Mouse (Mus musculus) thymus, postnatal 4 days (tissue): ENCODE measurements around the gene Brms1.
"Not testable (repeated sequence)": the region's sequence is repeated elsewhere in the genome, so short reads cannot be mapped to it uniquely, and the experiment has no call there.

ENCODE experiments used
- DNase-seq: peaks from one replicate; pipeline ENCODE4 v3.0.0; 2021

Gene Brms1

GRCm38 (mm10) chr19:5040862-5041523 lies at the start of gene Brms1:
TSS of gene Brms1 (plus strand) at chr19:5041354.
- peak; percentile 89 for DNase-seq

GRCm38 (mm10) chr19:4992371-4992770 lies 48.8 kb upstream of the Brms1 start:
- peak; percentile 49 for DNase-seq

GRCm38 (mm10) chr19:4992904-4993303 lies 48.2 kb upstream of the Brms1 start:
- DNase-seq: peak; percentile 38

DNA sequence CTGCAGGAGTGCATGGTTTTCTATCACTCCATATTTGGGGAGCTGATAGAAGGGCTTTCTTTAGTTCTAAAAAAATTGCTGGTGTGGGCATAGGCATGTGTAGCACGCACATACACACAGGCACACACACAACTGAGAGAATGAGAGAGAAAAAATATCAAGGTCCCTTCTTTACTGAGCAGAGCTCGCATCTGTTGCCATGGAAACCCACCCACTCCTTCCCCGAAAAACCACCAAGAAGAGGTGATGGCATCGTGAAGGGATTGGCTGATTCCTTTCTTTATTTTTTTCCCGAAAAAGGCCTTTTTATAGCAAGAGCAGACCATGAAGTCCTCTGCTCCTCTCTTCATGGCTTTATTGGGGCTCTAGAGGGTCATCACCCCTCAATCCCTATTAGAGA lies 47.1 kb upstream of the Brms1 start:
- peak; percentile 25 for DNase-seq

- DNase-seq: no peak
Observed at GRCm38 (mm10) chr19:4999445-5000140, 41.6 kb upstream of the Brms1 start.

DNA sequence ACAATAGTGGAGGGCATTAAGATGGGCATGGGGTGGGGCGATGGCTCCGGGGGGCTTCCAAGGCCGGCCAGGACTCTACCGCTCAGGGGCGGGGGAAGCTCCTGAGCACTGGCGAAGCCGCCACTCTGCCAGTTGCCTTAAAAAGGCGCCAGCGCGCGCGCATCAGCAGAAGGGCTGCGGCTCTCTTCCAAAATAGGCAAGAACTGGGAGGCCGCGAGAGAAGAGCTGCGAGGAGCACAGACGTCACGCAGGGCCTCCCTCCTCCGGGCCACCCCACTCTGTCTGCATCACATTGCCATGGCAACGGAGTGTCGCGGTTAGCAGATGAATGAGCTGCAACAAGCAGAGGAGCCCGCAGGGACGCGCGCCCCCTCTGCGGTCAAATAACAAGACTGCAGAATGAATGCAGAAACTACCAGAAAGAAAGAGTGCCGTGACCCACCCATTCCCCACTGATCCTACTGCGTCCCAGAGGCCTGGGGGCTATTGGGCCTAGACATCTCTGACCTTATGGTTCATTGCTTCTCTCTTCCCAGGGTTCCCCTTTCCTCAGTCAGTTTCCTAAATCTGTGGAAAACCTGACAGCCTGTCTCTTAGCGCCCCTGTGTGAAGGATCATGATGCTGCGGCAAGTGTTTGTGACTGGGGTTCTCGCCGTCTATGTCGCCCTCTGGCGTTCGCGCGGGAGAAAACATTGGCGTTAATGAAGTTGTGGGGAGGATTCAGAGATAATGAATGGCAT lies 39.3 kb upstream of the Brms1 start:
- peak; percentile 88 for DNase-seq

DNA sequence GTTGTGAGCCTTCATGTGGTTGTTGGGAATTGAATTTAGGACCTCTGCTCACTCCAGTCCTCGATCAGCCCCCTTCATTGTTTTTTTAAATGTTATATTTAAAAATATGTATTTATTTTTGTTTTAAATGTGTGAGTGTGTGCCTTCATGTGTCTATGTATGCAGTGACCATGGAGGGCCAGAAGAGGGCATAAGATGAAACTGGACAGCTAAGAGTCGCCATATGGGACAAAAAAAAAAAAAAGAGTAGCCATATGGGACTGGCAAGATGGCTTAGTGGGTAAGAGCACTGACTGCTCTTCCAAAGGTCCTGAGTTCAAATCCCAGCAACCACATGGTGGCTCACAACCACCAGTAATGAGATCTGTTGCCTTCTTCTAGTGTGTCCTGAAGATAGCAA lies 37.5 kb upstream of the Brms1 start:
- not testable (repeated sequence) for DNase-seq

DNA sequence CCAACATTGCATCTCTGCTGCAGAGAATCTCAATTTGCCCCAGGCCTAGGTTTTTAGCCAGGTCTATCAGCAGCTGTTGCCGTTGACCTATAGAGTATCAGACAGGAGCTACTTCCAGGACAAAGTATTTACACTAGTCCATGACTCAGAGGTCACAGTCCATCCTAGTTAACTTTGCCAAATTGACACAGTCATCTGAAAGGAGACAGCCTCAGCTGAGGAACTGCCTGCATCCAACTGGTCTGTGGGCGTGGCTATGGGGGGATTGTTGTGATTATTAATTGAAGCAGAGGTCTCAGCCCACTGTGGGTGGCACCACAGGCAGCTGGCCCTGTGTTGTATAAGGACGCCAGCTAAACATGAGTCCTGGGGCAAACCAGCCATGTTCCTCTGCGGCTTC lies 36.2 kb upstream of the Brms1 start:
- no peak for DNase-seq

DNA sequence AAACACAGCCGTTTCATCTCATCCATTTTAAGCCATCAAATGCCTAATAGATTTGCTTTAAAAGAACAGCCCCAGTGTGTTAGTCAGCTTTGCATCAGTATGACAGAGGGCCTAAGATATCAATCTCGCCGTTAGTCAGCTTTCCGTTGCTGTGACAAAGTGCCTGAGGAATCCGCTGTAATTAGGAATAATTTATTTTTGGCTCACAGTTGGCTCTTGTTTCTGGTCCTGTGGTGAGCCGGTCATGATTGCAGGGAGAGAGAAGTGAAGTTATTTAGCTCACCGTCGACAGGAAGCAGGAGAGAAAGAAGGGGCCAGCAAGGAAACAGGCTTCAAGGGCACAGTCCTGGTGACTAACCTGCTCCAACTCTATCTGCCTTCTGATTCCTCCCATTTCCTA lies 28.0 kb upstream of the Brms1 start:
- no peak for DNase-seq

DNA sequence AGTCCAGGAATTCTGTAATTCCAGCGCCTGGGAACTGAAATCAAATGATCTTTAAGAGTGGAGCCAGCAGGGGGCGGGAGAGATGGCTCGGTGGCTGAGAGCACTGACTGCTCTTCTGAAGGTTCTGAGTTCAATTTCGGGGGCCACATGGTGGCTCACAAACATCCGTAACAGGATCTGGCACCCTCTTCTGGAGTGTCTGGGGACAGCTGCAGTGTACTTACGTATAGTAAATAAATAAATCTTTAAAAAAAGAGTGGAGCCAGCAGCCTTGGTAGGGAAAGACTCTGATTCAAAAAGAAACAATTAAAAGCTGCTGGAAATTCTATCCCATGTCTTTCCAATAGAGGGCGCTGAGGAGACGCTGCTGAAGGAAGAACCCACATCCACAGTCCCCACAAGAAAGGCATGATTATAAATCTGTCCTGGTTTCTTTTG lies 26.2 kb upstream of the Brms1 start:
- peak; percentile 44 for DNase-seq

GRCm38 (mm10) chr19:5016221-5016742 lies 24.9 kb upstream of the Brms1 start:
- DNase-seq: no peak

- DNase-seq: peak; percentile 91
Observed at GRCm38 (mm10) chr19:5016782-5017181, 24.4 kb upstream of the Brms1 start.

GRCm38 (mm10) chr19:5017611-5018010 lies 23.5 kb upstream of the Brms1 start:
- no peak for DNase-seq

DNA sequence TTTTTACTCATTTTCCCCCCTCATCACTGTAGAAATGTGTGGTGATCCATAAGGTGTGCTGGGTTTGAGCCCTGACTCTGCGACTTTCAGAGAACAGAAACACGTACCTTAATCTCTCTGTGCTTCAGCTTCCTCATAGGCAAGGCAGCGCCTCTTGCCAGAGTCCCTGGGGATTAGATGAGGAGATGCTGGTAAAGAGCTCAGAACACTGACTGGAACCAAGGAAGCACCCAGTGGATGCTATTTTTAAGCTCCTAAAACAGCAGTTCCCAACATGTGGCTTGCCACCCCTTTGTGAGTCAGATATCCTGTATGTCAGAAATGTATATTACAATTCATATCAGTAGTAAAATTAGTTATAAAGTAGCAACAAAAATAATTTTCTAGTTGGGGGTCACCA lies 23.0 kb upstream of the Brms1 start:
- DNase-seq: no peak

DNA sequence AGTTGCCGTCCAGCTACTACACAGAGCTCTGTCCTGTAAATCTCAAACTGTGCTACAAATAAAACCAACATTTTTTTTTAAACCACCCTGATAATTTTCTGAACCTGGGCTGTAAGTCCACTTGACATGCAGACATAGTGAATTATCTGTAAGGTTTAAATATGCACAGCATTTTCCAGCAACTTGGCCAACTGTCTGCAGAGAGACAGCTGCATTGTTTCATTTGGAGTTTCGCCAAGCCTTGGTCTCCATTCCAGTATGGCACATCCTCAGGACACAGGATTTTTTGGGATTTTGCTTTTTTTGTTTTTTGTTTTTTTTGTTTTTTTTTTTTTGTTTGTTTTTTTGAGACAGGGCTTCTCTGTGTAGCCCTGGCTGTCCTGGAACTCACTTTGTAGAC lies 19.7 kb upstream of the Brms1 start:
- no peak for DNase-seq

- DNase-seq: peak; percentile 88
Observed at GRCm38 (mm10) chr19:5023621-5024479, 17.3 kb upstream of the Brms1 start, which contains the start of gene Slc29a2. TSS of gene Slc29a2 (plus strand) at chr19:5023860.

GRCm38 (mm10) chr19:5026111-5026510 lies 15.0 kb upstream of the Brms1 start:
- no peak for DNase-seq

DNA sequence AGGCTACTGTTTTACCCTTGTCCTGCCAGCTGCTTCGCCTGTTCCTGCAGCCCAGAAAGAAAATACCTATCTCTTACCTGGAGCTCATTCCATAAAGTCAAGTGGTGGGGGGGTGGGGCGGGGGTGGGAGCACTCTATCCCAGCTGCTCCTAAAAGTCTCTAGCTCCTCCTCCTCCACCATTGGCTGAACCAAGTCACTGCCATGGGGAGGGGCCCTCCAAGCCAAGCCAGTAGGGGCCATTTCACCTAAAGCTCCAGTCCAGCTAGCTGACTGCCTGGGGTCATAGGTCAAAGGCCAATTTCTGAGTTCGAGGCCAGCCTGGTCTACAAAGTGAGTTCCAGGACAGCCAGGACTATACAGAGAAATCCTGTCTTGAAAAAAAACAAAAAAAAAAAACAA lies 8.5 kb upstream of the Brms1 start:
- no peak for DNase-seq

DNA sequence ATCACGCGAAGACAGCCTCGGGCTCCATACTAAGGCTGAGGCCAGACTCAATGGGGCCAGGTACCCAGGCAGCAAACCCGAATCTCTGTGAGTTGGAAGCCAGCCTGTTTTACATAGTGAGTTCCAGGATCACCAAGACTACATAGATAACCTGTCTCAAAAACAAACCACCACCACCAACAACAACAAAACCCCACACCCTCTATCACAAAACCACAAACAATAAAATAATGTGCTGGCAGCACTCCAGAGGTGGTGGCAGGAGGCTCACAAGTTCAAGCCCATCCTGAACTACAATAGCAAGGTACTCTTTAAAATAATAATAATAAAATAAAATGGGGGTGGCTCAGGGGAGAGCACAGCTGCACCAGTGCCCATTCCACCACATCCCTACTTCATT lies 4.6 kb upstream of the Brms1 start:
- DNase-seq: no peak

- DNase-seq: peak; percentile 69
Observed at GRCm38 (mm10) chr19:5037678-5038571, 3.2 kb upstream of the Brms1 start.

DNA sequence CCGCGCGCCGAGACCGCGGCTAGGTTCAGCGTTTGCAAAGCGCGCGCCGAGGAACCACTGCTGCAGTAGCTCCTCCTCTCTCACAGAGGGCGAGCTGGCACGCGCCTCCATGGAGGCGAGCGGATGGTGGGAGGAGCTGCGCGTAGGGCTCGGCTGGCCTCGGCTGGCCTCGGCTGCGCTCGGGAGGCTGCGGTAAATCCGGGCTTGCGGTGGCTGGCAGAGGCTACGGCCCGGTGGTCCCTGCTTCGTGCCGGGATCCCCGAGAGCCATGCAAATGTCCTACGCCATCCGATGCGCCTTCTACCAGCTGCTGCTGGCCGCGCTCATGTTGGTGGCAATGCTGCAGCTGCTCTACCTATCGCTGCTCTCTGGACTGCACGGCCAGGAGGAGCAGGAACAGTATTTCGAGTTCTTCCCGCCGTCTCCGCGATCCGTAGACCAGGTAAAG lies 2.4 kb upstream of the Brms1 start, which contains the start of the genes B4gat1 and AC124502.3:
TSS of gene B4gat1 (plus strand) at position 118 of the 448 bp plus-strand sequence.
TSS of gene AC124502.3 (plus strand) at position 183 of the 448 bp plus-strand sequence.
- DNase-seq: peak; percentile 91
